In genomic region chr4:33721971-33722370, GRCm38 (mm10) we compare ENCODE assay signal across 16 mouse cellular contexts.
"Had no signal": no experiment of that assay in that cellular context is flagged by ENCODE, and none has a peak within 500 bp of the region (broad histone marks: within the 10 kb centered on the region; RNA-seq: fewer than 3 reads in every experiment).

No protein-coding gene starts in this region.

- DNase-seq: gastrocnemius, adult 2 months; gastrocnemius, postnatal 10 days; gastrocnemius, postnatal 25 days; heart, adult 2 months; heart, postnatal 4 days; kidney, adult 18-20 months; kidney, adult 8-10 months; kidney, postnatal 10 days; kidney, postnatal 25 days; layer of hippocampus, adult 9-11 months; left cerebral cortex, postnatal 4 days had no signal

- ATAC-seq: hindbrain, embryonic 16.5 days; inflammation-experienced regulatory T-cells, adult 6 months; intestine, embryonic 15.5 days; intestine, postnatal 0 days; liver, embryonic 12.5 days had no signal
